Mouse (Mus musculus): ENCODE measurements at regions not wholly inside any gene's neighbourhood (a gene's known extent, or its start where the extent isn't known, plus 50 kb on each side); places are given as distances from the start of the nearest gene placed in this dataset.

DNA sequence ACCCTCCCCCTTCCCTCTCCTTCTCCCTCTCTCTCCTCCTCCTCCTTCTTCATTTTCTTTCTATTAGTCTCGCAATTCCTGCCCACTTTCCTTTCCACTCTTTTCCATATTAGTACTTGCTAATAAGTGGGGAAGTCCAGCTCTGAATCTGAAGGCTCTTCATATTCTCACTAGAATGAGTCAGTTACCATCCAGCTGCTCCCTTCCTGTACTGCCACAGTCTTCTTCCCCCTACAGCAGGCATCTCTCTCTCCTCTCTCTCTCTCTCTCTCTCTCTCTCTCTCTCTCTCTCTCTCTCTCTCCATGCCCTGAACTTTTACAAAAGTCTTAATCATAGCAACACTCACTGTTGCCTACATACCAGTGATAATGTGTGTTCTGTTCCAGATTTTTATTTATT, 226.6 kb upstream of the Pter start:
- CTCF ChIA-PET, result no interaction called here
- POLR2A ChIA-PET, result no interaction called here

DNA sequence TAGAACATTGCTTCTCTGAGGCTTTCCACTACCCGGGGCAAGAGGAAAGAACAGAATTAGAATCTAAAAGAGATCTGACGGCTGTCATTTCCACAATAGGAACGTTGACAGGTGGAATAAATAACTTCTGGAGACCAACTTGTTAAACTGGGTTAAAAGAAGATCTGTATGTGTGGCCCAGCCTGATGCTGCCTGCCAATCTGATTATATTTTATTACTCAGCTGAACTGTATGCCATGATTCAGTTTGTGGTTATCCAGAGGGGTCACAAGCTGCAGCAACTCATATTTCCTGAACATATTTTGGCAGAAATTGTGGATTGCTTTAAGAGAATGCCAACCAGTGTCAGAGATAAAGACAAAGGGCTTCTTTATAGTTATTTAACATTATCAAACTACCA, 224.5 kb upstream of the Pter start:
- ChIA-PET POLR2A (no interaction called here), CTCF (no interaction called here)

DNA sequence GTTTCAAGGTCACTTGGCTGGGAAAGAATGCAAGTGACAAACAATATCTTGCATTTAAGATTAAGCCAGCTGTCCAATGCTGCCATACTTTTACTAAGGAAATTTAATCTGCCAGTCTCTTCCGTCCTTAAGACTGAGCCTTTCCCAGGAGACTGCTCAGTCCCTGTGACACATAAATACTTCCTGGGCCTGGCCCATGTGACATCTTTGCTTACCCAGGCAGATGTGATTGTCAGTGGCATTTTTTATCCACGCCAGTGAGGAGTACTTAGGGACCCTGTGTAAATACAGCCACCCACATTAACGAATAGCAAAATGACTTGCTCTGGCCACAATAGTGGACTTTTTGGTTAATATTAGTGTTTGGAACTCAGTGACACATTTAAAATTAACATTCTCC, 216.3 kb upstream of the Pter start:
- POLR2A ChIA-PET, result interaction anchor here in 1 of 4 experiments (0.6 kb wide), 1 partner anchor 96 kb away, joined by 3 read pairs; no protein-coding TSS in a partner anchor
- CTCF ChIA-PET, result interaction anchor here in 1 of 4 experiments (0.6 to 0.7 kb wide), 3 partner anchors 9 to 226 kb away, joined by 3 to 5 read pairs (median 4); no protein-coding TSS in a partner anchor

DNA sequence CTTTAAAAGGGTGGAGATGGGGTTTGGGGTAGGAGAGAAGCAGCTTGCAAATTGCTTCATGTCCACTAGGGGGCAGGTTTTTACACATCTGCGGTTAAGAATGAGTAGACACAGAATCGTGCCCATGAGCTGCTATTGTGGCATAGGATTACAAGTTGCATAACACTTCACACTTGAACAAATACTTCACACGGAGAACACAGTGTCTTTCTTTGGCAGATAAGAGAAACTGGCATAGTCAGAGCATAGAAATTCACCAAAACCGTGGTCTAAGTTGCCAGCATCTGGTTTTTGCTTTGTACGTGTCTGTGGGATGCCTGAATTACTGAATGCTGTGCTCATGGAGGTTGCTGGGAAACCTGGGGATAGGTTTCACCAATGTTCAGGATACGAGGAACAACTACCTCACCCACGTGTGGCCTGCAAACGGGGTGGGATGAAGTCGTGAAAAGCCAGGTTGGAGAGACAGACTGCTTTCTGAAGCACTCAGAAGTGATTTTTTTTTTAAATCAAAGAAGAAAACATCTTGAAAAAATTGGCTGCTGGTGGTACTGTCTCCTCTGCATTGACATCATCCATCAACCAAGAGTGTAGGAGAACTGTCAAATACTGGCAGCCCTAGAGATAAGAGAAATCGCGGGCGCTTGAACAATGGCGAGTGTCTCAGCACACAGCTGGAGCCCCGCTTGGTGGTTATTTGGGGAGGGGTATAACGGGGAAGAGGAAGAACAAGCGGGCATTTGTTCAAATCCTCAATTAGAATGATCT, 214.5 kb upstream of the Pter start:
- CTCF ChIA-PET, result interaction anchor here in 3 of 4 experiments (0.6 to 1.4 kb wide), 10 partner anchors 8 to 562 kb away, joined by 3 to 7 read pairs (median 3); partner anchors contain the start of gene Rsu1 (in 1 of the 3)
- POLR2A ChIA-PET, result interaction anchor here in 1 of 4 experiments (0.5 kb wide), 1 partner anchor 36 kb away, joined by 3 read pairs; no protein-coding TSS in a partner anchor

DNA sequence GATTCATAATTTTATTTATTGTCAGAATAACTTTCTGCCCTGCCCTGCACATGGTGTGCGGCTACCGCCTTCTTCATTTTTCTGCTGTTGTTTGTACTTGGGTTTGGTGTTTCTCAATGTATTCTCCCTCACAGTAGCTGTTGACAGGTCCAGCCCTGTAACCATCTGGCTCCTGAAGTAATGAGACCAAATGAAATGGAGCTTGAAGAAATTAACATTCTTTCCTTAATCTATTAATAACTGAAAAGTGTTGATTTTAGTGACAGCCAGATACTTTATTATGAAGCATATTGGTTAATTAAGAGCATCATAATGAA, 214.0 kb upstream of the Pter start:
- ChIA-PET POLR2A (no interaction called here), CTCF (no interaction called here)

DNA sequence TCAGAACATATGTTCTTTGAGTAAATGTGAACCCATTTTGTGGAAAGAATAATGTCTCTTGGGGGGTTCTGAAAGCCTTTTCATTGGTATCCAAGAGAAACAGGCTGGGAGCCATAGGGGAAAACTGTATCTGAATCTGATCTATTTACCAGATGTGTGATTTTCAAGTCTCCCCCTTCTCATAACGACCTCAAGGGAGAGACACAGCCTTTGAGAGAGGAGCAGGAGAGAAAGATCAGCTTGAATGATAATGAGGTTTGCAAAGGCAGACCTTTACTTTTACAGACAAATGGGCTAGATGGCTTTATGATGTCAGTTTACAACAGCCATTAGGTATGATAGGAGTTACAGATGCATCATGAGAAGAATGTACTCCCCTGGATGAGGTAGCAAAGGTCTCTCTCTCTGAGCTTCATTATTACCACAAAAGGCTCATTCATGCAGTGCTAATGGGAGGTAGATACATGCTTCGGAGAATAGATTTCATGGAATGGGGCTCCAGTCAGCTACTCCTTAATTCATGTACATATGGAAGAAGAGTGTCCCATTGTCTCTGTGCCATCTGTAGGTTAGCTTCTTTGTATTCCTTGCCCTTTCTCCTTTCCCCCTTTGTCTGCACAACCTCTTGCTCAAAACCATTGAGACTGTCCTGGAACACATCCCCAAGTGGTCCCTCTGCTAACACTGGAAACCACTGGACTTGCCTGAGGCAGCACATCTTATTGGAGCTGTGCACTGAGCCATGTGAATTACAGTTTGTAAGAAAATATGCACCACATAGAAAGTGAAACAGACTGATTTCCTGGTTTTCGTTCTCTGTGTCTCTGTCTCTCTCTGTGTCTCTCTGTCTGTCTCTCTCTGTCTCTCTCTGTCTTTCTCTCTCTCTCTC, 207.5 kb upstream of the Pter start:
- POLR2A ChIA-PET, result no interaction called here

DNA sequence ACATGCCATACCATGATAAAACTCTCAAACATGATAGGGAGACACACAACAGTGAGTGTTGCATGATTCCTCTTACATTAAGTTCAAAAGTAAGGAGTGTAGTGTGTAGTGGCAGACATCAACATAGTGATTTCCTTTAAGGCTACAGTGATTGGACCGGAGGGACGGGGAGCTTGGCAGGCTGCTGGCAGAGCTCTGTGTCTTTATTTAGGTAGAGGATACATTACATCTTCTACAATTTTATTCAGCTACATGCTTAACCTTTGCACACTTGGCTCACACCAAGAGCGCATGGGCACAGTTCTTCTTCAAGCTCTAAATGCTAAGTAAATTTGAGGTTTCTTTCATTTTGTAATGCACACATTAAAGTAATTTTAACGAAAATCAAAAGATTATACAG, 194.6 kb upstream of the Pter start:
- ChIA-PET POLR2A (no interaction called here), CTCF (interaction anchor here in 1 of 4 experiments (0.5 kb wide), 1 partner anchor 479 kb away, joined by 4 read pairs; no protein-coding TSS in a partner anchor)

More for the DNA sequence above, 207.5 kb upstream of the Pter start:
- CTCF ChIA-PET, result interaction anchor here in 2 of 4 experiments (0.5 to 1.8 kb wide), 2 partner anchors 7 to 9 kb away, joined by 3 to 4 read pairs; no protein-coding TSS in a partner anchor

DNA sequence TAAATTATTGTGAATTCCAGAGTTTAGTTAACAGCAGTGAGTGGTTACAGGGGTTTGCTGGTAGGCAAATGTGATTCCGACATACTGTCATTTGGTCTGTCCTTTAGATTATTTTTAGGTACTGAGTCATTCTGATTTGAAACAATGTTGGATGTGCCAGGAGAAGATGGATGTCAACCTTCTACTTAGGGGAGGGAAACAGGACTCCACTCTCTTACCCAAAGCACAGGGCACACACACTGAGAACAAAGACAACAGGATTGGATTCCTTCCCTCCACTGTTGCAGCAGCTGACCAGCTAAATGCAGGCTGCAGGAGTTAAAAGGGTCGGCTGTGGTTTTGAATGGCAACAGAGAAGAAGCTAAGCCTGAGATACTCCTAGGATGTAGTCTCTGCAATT, 186.7 kb upstream of the Pter start:
- ChIA-PET CTCF (no interaction called here), POLR2A (no interaction called here)

DNA sequence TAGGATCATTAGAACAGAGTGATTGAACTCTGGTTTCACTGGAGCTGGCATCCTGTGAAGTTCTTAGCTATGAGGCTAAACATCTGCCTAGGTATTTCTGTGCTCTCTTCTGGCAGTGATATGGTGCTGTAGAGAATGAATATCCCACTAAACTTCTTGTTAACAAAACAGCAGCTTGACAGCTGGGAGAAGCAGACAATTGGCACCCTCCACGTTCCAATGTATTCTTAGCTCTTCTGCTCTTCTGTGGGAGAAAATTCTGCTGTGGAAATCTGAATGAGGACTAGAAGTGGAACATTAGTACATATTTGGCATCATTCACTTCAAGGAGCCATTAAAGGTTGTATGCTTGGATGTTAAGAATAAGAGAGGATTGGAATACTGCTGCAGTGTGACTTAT, 177.0 kb upstream of the Pter start:
- CTCF ChIA-PET, result interaction anchor here in 1 of 4 experiments (0.7 kb wide), 1 partner anchor 77 kb away, joined by 4 read pairs; no protein-coding TSS in a partner anchor
- POLR2A ChIA-PET, result no interaction called here

DNA sequence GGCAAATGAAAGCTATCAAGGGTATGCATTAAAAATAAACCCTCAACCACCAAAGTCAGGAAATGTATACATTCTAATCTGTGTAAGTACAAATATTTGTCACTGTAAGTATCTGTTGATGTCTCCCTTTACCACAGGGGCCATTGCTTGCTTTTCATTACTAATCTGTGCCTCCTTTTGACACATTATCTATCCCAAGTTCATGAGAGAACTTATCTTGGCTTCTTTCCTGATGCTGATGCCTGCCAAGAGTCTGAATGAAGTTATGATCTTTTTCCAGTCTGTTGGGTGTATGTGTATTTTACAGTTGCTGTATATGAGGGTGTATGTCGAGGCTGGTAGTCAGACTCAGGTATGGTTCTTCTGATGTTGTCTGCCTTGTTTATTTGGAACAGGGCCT, 165.0 kb upstream of the Pter start:
- ChIA-PET POLR2A (no interaction called here), CTCF (no interaction called here)

DNA sequence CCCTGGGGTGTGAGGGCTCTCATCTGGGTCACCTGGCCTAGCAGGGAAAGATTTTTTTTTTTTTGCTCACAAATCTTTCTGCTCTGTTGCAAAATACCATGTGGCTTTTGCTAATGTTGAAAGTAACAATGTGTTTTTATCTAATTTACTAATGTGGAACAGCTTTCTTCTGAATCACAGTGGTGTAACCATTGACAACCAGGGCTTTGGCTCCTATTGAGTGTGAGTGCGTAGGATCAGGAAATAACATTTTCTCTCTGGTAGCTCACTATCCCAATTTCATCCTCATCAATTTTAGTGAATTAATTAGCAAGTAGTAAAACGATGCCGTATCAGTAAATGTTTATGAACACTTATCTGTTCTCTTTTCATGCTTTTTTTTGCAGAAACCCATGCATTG, 163.9 kb upstream of the Pter start:
- POLR2A ChIA-PET, result interaction anchor here in 1 of 4 experiments (0.6 kb wide), 1 partner anchor 525 kb away, joined by 3 read pairs; no protein-coding TSS in a partner anchor
- CTCF ChIA-PET, result interaction anchor here in 1 of 4 experiments (0.8 kb wide), 1 partner anchor 503 kb away, joined by 3 read pairs; no protein-coding TSS in a partner anchor

DNA sequence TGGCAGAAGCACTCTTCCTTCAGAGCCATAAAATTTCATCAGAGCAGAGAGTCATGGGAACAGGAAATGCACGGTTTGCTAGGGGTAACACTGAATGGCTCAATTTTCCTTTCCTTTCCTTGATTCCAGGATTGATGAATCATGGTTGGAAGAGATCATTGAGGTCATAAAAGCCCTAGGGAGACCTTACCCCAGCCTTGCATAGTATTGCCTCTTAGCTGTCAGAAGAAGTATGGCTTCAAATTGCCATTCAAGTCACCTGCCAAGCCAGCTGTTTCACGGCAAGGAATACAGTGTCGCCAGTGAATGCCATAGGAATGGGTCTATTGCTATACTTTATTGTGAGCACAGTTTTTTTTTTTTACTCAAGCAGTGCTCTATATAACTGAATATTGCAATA, 162.4 kb upstream of the Pter start:
- ChIA-PET CTCF (interaction anchor here in 1 of 4 experiments (1.6 kb wide), 1 partner anchor 11 kb away, joined by 5 read pairs; no protein-coding TSS in a partner anchor), POLR2A (no interaction called here)

DNA sequence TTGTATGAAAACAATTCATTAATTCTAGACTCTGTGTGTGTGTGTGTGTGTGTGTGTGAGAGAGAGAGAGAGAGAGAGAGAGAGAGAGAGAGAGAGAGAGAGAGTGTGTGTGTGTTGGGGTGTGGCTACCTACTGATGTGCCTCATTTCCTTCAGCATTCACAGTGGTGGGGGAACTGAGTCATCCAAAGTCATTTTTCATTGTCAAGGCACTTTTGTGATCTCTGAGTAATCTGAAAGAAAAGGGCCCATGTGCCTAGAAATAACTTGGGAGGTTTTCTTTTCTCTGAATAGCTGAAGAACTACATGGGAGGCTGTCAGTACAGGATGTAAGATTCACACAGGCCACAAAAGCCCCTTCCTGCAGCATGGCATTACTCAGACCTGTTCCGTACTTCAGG, 159.3 kb upstream of the Pter start:
- CTCF ChIA-PET, result no interaction called here
- POLR2A ChIA-PET, result no interaction called here

DNA sequence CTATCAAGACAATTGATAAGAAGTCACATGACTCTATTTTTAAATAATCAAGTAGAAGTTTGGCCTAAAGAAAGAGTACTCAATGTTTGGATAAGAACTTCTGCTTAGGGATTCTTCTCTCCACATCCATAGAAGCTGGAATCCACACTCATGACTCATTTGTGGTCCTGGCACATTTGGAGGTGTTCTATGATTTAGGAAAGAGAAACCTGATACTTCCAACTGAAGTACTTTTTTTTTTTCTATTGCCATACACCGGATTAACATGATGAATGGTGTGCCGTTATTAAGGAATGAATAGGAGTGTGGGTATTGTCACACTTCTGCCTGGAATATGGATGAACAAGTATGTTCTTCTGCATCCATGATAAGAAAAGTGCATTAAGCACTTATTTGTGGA, 158.5 kb upstream of the Pter start:
- ChIA-PET POLR2A (no interaction called here), CTCF (no interaction called here)

DNA sequence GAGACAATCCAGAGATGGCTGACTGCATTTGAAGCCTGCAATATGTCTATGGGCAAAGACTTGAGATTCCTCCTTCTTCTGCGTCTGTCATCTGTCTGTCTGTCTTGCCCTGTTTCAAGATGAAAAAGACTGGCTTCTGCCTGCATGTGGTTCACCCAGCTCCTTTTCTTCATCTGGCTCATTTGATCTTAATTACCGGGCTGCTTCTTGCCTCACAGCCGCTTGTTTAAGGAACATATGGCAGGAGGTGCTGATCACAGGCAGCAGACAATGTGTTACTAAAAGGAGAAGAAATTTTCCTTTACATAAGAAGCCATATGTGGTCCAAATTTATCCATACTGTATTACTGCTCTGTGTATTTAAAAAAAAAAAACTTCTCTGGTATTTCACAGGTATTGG, 147.0 kb upstream of the Pter start:
- ChIA-PET CTCF (no interaction called here), POLR2A (no interaction called here)

DNA sequence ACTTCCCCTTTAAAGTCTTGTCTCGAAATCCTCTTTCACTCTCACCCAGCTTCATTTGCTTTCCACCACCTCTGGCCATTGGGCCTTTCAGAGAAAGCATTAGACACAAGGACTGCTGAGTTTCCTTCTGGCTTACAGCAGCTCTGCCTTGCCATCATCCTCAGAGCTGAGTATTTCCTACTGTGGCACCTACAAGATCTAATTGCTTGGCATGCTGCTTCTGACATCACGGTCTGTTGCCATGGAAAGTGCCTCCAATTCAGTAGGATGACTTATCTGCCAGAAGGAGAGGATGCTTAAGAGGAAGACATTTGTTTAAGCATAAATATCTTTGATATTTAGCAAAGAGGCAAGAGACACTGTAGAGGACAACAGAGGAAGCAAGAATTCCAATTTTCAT, 146.1 kb upstream of the Pter start:
- CTCF ChIA-PET, result no interaction called here
- POLR2A ChIA-PET, result no interaction called here

DNA sequence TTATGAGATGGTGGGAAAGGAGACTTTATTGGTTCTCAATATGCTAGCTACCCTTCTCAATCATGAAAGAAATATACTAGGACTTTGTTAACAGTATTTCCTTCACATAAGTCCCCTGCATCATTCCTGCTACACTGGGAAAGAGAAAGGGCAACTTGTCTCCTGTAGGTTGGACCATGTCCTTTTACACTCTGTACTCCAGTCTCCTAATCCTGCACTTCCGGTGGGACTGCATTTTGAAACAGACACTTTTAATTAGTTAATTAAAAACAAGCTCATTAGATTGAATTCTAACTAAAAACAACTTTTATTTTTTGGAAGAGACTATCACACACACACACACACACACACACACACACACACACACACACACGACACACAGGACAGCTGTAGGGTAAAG, 131.2 kb upstream of the Pter start:
- POLR2A ChIA-PET, result interaction anchor here in 1 of 4 experiments (0.6 kb wide), 1 partner anchor 19 kb away, joined by 4 read pairs; no protein-coding TSS in a partner anchor

DNA sequence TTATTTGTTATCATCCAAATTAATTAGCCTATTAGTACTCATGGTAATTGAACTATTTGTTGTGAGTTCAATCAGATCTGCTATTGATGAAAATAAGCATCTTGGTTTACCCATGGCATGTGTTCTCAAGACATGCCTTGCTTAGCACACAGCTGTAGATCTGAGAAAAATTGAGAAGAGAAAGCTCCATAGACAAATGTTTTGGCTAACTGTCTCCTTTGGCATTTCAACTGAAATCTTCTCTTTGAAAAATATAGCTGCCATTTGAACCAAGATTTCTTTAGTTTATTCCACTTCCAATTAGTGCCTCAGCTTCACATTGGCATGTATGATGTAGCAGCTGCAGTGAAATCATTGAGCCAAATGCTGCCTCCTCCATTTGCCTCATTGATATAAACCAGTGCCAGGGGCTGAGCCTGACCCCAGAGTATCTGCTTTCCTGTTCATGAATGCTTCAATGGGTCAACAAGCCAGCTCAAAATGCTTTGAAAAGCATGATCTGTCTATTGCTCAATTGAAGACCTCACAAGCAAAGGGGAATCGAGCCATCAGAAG, 126.1 kb upstream of the Pter start:
- POLR2A ChIA-PET, result no interaction called here
- CTCF ChIA-PET, result interaction anchor here in 2 of 4 experiments (0.6 to 0.8 kb wide), 2 partner anchors 56 to 272 kb away, joined by 4 read pairs; no protein-coding TSS in a partner anchor

More for the DNA sequence above, 131.2 kb upstream of the Pter start:
- CTCF ChIA-PET, result no interaction called here

DNA sequence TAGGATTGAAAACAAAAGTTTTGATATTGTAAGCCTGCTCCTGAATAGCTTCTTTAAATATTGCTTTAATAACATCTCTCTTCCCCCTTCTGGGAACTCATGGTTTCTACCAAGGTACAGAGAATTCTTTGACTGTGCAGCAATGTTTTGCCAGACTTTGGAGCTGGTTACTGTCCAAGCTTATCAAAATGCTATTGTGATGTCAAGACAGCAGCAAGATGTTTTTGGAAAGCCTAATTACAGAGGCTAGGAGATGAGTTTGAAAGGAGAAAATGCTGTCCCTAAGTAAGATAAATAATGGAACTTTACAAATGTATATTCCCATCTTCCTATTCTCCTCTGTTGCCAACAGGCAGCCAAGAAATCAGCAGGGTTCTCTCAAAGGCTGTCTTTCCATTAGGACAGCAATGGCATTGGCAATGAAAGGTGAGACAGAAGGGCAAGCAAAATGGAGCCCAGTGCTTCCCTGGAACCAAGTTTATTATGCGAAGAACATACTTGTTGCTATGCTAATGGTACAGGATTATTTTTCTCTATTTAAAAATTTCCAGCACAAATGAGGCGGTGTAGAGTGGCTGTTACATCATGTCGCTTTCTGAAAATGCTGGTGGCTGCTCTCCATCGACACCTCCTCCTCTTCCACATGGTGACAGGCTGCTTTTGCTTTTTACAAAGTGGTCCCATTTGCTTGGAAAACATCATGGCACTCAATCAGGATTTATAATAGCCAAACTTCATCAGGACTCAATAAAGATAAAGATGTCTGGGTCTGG, 124.5 kb upstream of the Pter start:
- CTCF ChIA-PET, result interaction anchor here in 1 of 4 experiments (0.8 kb wide), 1 partner anchor 9 kb away, joined by 5 read pairs; no protein-coding TSS in a partner anchor
- POLR2A ChIA-PET, result no interaction called here

All from embryonic stem cell, embryonic (primary cell).